Mouse (Mus musculus) lung, postnatal 0 days (tissue): ENCODE results near the gene Snx4.

ENCODE experiments used
- CTCF ChIP-seq: IDR thresholded peaks from 2 replicates; pipeline ENCODE4 v1.5.1; 2016; ENCODE audit warnings: antibody characterized with exemption, mild to moderate bottlenecking
- EP300 ChIP-seq: IDR thresholded peaks from 2 replicates; pipeline ENCODE4 v1.6.1; 2016; ENCODE audit warnings: antibody characterized with exemption, mild to moderate bottlenecking, control low read depth

DNA sequence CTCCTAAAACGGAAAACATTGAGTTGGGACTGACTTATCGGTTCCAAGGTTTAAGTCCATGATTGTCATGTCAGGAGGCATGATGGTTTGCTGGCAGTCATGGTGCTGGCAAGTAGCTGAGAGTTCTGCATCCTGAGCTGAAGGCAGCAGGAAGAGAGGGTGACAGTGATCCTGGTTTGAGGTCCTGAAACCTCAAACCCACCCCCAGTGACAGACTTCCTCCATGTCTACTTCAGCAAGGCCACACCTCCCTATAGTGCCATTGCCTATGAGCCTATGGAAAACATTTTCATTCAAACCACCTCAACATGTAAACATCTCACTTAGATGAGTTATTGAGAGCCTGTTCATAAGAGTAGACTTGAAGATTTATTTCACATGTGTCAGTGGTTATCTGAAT lies 11.9 kb upstream of the Snx4 start:
- TF ChIP-seq CTCF (no peak), EP300 (no peak)
